Mouse (Mus musculus) heart, postnatal 0 days (tissue): ENCODE measurements around the gene Mamdc2.
"Not testable (repeated sequence)": the region's sequence is repeated elsewhere in the genome, so short reads cannot be mapped to it uniquely, and the experiment has no call there.

Experiments
- CTCF ChIP-seq: IDR thresholded peaks from 2 replicates; pipeline ENCODE4 v1.5.1; 2016; ENCODE audit warnings: antibody characterized with exemption, control low read depth, low read depth
- EP300 ChIP-seq: IDR thresholded peaks from 2 replicates; pipeline ENCODE4 v1.6.1; 2016; ENCODE audit warnings: antibody characterized with exemption, low read depth

DNA sequence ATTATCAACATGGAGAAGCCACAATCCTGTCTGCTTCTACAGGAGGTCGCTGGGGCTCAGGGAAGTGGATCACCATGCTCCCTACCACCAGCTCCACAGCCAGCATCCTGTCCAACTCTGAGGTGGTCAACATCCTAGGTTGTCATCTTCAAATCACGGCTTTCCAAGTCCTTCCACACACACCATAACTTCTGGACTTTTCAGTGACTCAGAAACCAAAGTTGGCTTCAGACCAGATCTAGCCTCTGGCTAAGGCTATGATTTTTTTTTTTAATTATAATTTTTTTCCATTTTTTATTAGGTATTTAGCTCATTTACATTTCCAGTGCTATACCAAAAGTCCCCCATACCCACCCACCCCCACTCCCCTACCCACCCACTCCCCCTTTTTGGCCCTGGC is 34.3 kb upstream of the Mamdc2 start:
- TF ChIP-seq CTCF, EP300: not testable (repeated sequence)
